Mouse (Mus musculus): ENCODE data around the gene Eif3d. TPM values are rescaled to one million over a fixed set of nuclear protein-coding genes. Genes with fewer than 3 reads are reported as not detected.
A peak's percentile ranks its signal among the peaks of the same experiment; 100 is the strongest.

The Eif3d gene
- polyA plus RNA-seq, 1 experiment from 2014 or later = 211 TPM

GRCm38 (mm10) chr15:77930986-77931688, 39.5 kb downstream of the Eif3d start:
- ATAC-seq (ENCODE audit: insufficient number of reproducible peaks, insufficient read depth, low FRiP score, low read depth) = no peak
- Histone ChIP-seq H3K4me1 (ENCODE audit: control insufficient read depth, insufficient read depth, low read length) (peaks cover 18% of the 10 kb centered on the region), H3K27me3 (ENCODE audit: control insufficient read depth, insufficient read depth, low read length) (no peaks in the 10 kb centered on the region), H3K36me3 (ENCODE audit: control insufficient read depth, insufficient read depth, low read length) (peaks cover 12% of the 10 kb centered on the region), H3K9ac (replicated peaks; ENCODE audit: low read depth, low read length) (no peak overlapping the region), H3K4me2 (replicated peaks; ENCODE audit: low read depth, low read length) (no peak overlapping the region), H3K4me3 (ENCODE audit: low read depth, low read length) (no peak overlapping the region), H3K9me3 (ENCODE audit: control insufficient read depth, low read depth, low read length) (no peaks in the 10 kb centered on the region), H3K27ac (ENCODE audit: low read length) (no peak overlapping the region)
- 71% methylated on average over 6 of the region's 6 CpGs for WGBS

GRCm38 (mm10) chr15:77929804-77930203, 40.8 kb downstream of the Eif3d start:
- Histone ChIP-seq H3K4me2 (replicated peaks; ENCODE audit: low read depth, low read length) (peak overlapping the region; percentile 85), H3K27ac (ENCODE audit: low read length) (no peak overlapping the region), H3K27me3 (ENCODE audit: control insufficient read depth, insufficient read depth, low read length) (no peaks in the 10 kb centered on the region), H3K36me3 (ENCODE audit: control insufficient read depth, insufficient read depth, low read length) (peaks cover 14% of the 10 kb centered on the region), H3K9ac (replicated peaks; ENCODE audit: low read depth, low read length) (peak overlapping the region; percentile 72), H3K4me3 (ENCODE audit: low read depth, low read length) (peak overlapping the region; percentile 68), H3K9me3 (ENCODE audit: control insufficient read depth, low read depth, low read length) (no peaks in the 10 kb centered on the region), H3K4me1 (ENCODE audit: control insufficient read depth, insufficient read depth, low read length) (peaks cover 18% of the 10 kb centered on the region)
- WGBS = 49% methylated on average over 8 of the region's 8 CpGs
- no peak for ATAC-seq (ENCODE audit: insufficient number of reproducible peaks, insufficient read depth, low FRiP score, low read depth)

GRCm38 (mm10) chr15:77928673-77929331, 41.8 kb downstream of the Eif3d start, which contains the start of gene Txn2:
Txn2 (minus strand) TSS chr15:77929006.
- peak within 1 kb of the TSS; percentile 72 for H3K9ac ChIP-seq (replicated peaks; ENCODE audit: low read depth, low read length)
- peak within 1 kb of the TSS; percentile 68 for H3K4me3 ChIP-seq (ENCODE audit: low read depth, low read length)
- peak; percentile 95 for ATAC-seq (ENCODE audit: insufficient number of reproducible peaks, insufficient read depth, low FRiP score, low read depth)
- peak within 1 kb of the TSS; percentile 77 for H3K27ac ChIP-seq (ENCODE audit: low read length)
- H3K4me1 ChIP-seq (ENCODE audit: control insufficient read depth, insufficient read depth, low read length) = peaks cover 18% of the 10 kb centered on the region
- H3K27me3 ChIP-seq (ENCODE audit: control insufficient read depth, insufficient read depth, low read length) = no peaks in the 10 kb centered on the region
- no peaks in the 10 kb centered on the region for H3K9me3 ChIP-seq (ENCODE audit: control insufficient read depth, low read depth, low read length)
- peak within 1 kb of the TSS; percentile 85 for H3K4me2 ChIP-seq (replicated peaks; ENCODE audit: low read depth, low read length)
- H3K36me3 ChIP-seq (ENCODE audit: control insufficient read depth, insufficient read depth, low read length) = peaks cover 24% of the 10 kb centered on the region
- under 1% methylated on average over 34 of the region's 34 CpGs for WGBS

GRCm38 (mm10) chr15:77928091-77928490, 42.5 kb downstream of the Eif3d start:
- peak overlapping the region; percentile 76 for H3K27ac ChIP-seq (ENCODE audit: low read length)
- H3K36me3 ChIP-seq (ENCODE audit: control insufficient read depth, insufficient read depth, low read length) = peaks cover 31% of the 10 kb centered on the region
- H3K4me1 ChIP-seq (ENCODE audit: control insufficient read depth, insufficient read depth, low read length) = peaks cover 14% of the 10 kb centered on the region
- peak overlapping the region; percentile 68 for H3K4me3 ChIP-seq (ENCODE audit: low read depth, low read length)
- 22% methylated on average over 4 of the region's 4 CpGs for WGBS
- H3K9me3 ChIP-seq (ENCODE audit: control insufficient read depth, low read depth, low read length) = no peaks in the 10 kb centered on the region
- H3K4me2 ChIP-seq (replicated peaks; ENCODE audit: low read depth, low read length) = peak overlapping the region; percentile 82
- no peaks in the 10 kb centered on the region for H3K27me3 ChIP-seq (ENCODE audit: control insufficient read depth, insufficient read depth, low read length)
- no peak for ATAC-seq (ENCODE audit: insufficient number of reproducible peaks, insufficient read depth, low FRiP score, low read depth)
- peak overlapping the region; percentile 65 for H3K9ac ChIP-seq (replicated peaks; ENCODE audit: low read depth, low read length)

- Histone ChIP-seq H3K4me3 (ENCODE audit: low read depth, low read length) (no peak overlapping the region), H3K4me1 (ENCODE audit: control insufficient read depth, insufficient read depth, low read length) (peaks cover 14% of the 10 kb centered on the region), H3K27ac (ENCODE audit: low read length) (no peak overlapping the region), H3K9ac (replicated peaks; ENCODE audit: low read depth, low read length) (no peak overlapping the region), H3K4me2 (replicated peaks; ENCODE audit: low read depth, low read length) (no peak overlapping the region), H3K36me3 (ENCODE audit: control insufficient read depth, insufficient read depth, low read length) (peaks cover 42% of the 10 kb centered on the region), H3K9me3 (ENCODE audit: control insufficient read depth, low read depth, low read length) (no peaks in the 10 kb centered on the region), H3K27me3 (ENCODE audit: control insufficient read depth, insufficient read depth, low read length) (no peaks in the 10 kb centered on the region)
- WGBS = 92% methylated on average over 5 of the region's 5 CpGs
- no peak for ATAC-seq (ENCODE audit: insufficient number of reproducible peaks, insufficient read depth, low FRiP score, low read depth)
These were observed 43.7 kb downstream of the Eif3d start for GRCm38 (mm10) chr15:77926921-77927320.

GRCm38 (mm10) chr15:77925195-77925594, 45.4 kb downstream of the Eif3d start:
- no peak overlapping the region for H3K27ac ChIP-seq (ENCODE audit: low read length)
- H3K36me3 ChIP-seq (ENCODE audit: control insufficient read depth, insufficient read depth, low read length) = peaks cover 54% of the 10 kb centered on the region
- no peak for ATAC-seq (ENCODE audit: insufficient number of reproducible peaks, insufficient read depth, low FRiP score, low read depth)
- H3K4me3 ChIP-seq (ENCODE audit: low read depth, low read length) = no peak overlapping the region
- WGBS = 90% methylated on average over 2 of the region's 2 CpGs
- no peaks in the 10 kb centered on the region for H3K9me3 ChIP-seq (ENCODE audit: control insufficient read depth, low read depth, low read length)
- H3K4me1 ChIP-seq (ENCODE audit: control insufficient read depth, insufficient read depth, low read length) = peaks cover 14% of the 10 kb centered on the region
- H3K27me3 ChIP-seq (ENCODE audit: control insufficient read depth, insufficient read depth, low read length) = no peaks in the 10 kb centered on the region
- H3K4me2 ChIP-seq (replicated peaks; ENCODE audit: low read depth, low read length) = no peak overlapping the region
- no peak overlapping the region for H3K9ac ChIP-seq (replicated peaks; ENCODE audit: low read depth, low read length)

- no peak overlapping the region for H3K27ac ChIP-seq (ENCODE audit: low read length)
These were observed 47.2 kb downstream of the Eif3d start for GRCm38 (mm10) chr15:77923267-77924035.

GRCm38 (mm10) chr15:77922710-77923109, 47.9 kb downstream of the Eif3d start:
- Histone ChIP-seq H3K9ac (replicated peaks; ENCODE audit: low read depth, low read length) (no peak overlapping the region), H3K27ac (ENCODE audit: low read length) (no peak overlapping the region), H3K4me3 (ENCODE audit: low read depth, low read length) (no peak overlapping the region), H3K4me2 (replicated peaks; ENCODE audit: low read depth, low read length) (no peak overlapping the region), H3K36me3 (ENCODE audit: control insufficient read depth, insufficient read depth, low read length) (peaks cover 60% of the 10 kb centered on the region), H3K27me3 (ENCODE audit: control insufficient read depth, insufficient read depth, low read length) (no peaks in the 10 kb centered on the region), H3K4me1 (ENCODE audit: control insufficient read depth, insufficient read depth, low read length) (peaks cover 2% of the 10 kb centered on the region), H3K9me3 (ENCODE audit: control insufficient read depth, low read depth, low read length) (no peaks in the 10 kb centered on the region)
- 80% methylated on average over 9 of the region's 9 CpGs for WGBS
- ATAC-seq (ENCODE audit: insufficient number of reproducible peaks, insufficient read depth, low FRiP score, low read depth) = no peak

More at GRCm38 (mm10) chr15:77923267-77924035, 47.2 kb downstream of the Eif3d start:
- 68% methylated on average over 9 of the region's 9 CpGs for WGBS
- H3K4me1 ChIP-seq (ENCODE audit: control insufficient read depth, insufficient read depth, low read length) = peaks cover 6% of the 10 kb centered on the region
- peaks cover 60% of the 10 kb centered on the region for H3K36me3 ChIP-seq (ENCODE audit: control insufficient read depth, insufficient read depth, low read length)
- H3K9ac ChIP-seq (replicated peaks; ENCODE audit: low read depth, low read length) = no peak overlapping the region
- no peak overlapping the region for H3K4me2 ChIP-seq (replicated peaks; ENCODE audit: low read depth, low read length)
- no peaks in the 10 kb centered on the region for H3K9me3 ChIP-seq (ENCODE audit: control insufficient read depth, low read depth, low read length)
- no peak for ATAC-seq (ENCODE audit: insufficient number of reproducible peaks, insufficient read depth, low FRiP score, low read depth)
- H3K27me3 ChIP-seq (ENCODE audit: control insufficient read depth, insufficient read depth, low read length) = no peaks in the 10 kb centered on the region
- no peak overlapping the region for H3K4me3 ChIP-seq (ENCODE audit: low read depth, low read length)

Data from stomach, embryonic 14.5 days (tissue).